Mouse (Mus musculus) embryonic fibroblast, embryonic 13.5 days (primary cell): ENCODE data around the gene Btg2.

ENCODE experiments used
- CTCF ChIP-seq: IDR thresholded peaks from 2 replicates; pipeline ENCODE4 v1.5.1; 2011; ENCODE audit warnings: mild to moderate bottlenecking, control low read depth, low read length, moderate library complexity, borderline replicate concordance; ENCODE audit not compliant: insufficient read depth
- POLR2A ChIP-seq: IDR thresholded peaks from 2 replicates; pipeline ENCODE4 v1.6.1; 2011; ENCODE audit warnings: low read depth, mild to moderate bottlenecking, control low read depth, low read length, moderate library complexity

DNA sequence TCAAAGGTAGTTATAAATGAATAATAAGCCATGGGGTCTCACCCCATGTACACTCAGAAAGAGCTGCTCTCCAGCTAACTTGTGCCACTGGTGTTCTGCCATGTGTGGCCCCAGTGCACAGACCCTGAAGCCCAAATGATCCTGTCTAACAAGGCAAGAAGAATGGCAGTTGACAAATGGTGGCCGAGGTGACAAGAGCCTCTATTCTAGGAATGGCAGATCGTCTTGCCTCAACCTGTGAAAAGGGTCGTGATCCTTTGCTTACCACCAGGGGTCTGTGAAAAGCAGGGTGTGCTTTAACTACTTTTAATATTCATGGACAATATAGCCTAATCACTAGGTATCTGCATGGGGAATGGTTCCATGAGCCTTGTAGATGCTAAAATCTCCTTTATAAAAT, 4.7 kb downstream of the Btg2 start:
- TF ChIP-seq CTCF (no peak), POLR2A (peak; percentile 87)
